Mouse (Mus musculus) embryo, embryonic 11.5 days (tissue): ENCODE results near the gene Cbarp.

Source experiments
- DNase-seq: peaks from one replicate; pipeline ENCODE4 v3.0.0-alpha.2; 2012; ENCODE audit warnings: low read depth, low spot score

Gene Cbarp

DNA sequence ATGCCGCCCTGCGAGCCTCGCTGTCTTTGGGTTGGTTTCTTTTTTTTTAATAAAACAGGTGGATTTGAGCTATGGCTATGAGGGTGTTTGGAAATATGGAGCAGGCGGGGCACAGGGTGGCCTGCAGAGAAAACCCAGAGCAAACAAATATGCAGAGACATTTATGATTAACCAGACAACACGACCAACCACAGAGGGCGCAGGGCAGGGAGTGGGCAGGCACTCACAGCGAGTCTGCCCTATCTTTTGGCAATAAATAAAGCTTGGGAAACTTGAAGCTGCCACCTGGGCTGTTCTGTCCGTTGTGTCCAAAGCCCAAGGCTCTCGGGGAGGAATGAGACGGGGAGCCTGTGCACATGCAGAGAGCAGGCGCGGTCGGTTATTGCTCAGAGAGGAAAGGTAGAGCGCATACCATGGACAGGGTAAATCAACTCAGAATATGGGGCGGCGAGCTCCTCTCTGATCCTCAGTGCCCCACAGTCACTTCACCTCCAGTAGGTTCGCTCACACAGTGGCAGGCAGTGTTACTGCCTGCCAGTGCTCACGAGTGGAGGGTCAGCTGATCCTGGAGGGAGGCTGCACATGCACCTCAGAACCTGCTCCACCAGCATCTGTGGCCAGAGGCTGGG lies 10.1 kb downstream of the Cbarp start:
- DNase-seq, result no peak

DNA sequence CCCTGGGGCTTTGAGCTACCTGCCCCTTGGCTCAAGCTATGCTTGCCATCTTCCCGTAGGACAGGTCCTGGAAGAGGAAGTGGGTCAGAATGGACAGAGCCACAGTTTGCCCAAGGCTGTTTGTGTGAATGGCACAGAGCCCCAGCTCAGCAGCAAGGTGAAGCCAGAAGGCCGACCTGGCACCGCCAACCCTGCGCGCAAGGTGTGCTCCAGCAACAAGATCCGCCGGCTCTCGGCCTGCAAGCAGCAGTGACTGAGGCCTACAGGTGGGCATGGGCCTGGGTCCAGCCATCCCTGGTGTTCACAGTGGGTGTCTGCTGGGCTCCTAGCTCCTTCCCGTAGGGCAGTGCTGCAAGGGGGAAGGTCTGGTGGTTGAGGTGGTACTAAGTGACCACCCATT lies 10.8 kb downstream of the Cbarp start:
- no peak for DNase-seq

DNA sequence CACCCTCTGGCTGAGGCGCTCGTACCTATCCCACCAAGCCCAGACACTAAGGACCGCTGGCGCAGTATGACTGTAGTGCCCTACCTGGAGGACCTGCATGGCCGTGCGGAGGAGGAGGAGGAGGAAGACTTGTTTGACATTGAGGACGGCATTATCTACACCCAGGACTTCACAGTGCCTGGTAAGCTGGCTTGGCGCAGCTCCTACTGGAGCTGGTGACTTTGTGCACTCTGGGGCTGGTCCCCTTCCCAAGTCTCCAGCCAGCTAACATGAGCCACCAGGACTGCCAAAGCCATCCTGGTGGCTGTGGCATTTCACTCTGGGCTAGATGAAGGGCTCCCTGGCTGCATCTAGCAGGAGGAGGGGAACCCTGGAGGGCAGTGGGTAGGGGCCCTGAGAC lies 12.7 kb downstream of the Cbarp start:
- DNase-seq, result no peak

- no peak for DNase-seq
These were observed 16.6 kb downstream of the Cbarp start for GRCm38 (mm10) chr10:80123932-80124562.

DNA sequence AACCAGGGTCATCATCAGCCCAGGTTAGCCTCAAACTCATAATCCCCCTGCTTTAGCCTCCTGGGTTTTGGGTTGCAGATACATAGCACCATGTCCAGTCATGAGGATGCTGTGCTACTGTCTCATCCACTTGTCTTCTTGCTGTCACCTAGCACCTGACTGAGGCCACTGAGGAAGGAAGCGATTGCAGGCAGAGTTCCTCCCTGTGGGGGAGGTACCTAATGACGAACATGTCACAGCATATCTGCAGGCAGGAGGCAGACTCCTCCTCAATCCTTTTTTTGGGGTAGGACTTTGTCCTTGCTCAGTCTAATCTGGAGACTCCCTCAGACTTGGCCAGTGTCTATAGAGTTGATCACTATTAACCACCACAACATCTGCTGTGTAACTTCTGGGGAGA lies 19.0 kb downstream of the Cbarp start:
- no peak for DNase-seq

- DNase-seq, result no peak
These were observed 20.5 kb downstream of the Cbarp start for GRCm38 (mm10) chr10:80120146-80120545.

DNA sequence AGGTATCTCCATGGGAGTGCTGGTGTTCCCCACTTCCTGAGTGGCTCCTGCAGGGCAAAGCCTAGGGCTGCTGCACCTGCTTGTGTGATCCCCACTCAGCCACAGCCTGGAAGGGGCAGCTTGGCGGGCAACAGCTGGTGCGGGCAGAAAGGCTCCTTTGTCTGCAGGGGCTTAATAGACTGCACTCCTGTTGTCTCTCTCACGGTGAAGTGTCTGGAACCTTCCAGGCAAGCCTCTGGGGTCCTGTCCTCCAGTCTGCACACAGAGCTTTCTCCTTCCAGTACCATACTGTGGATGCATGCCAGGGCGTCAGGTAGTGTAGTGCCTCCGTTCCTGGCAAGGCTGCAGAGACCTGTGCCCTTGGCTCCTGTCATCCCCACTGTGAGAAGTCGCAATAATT lies 22.1 kb downstream of the Cbarp start:
- no peak for DNase-seq

GRCm38 (mm10) chr10:80117736-80118135 lies 22.9 kb downstream of the Cbarp start:
- DNase-seq, result no peak

GRCm38 (mm10) chr10:80116927-80117691 lies 23.5 kb downstream of the Cbarp start:
- no peak for DNase-seq

DNA sequence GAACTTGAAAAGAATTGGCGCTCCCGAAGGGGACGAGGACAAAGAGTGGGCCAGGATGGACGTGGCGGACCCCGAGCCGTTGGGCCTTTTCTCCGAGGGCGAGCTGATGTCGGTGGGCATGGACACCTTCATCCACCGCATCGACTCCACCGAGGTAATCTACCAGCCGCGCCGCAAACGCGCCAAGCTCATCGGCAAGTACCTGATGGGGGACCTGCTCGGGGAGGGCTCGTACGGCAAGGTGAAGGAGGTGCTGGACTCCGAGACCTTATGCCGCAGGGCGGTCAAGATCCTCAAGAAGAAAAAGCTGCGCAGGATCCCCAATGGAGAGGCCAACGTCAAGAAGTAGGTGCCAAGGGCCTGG lies 24.1 kb downstream of the Cbarp start:
- DNase-seq, result no peak

- DNase-seq, result no peak
These were observed 24.7 kb downstream of the Cbarp start for GRCm38 (mm10) chr10:80115944-80116335.

- peak; percentile 100 for DNase-seq
These were observed 25.2 kb downstream of the Cbarp start, which contains the start of gene Stk11 for GRCm38 (mm10) chr10:80115290-80115943. Stk11 (plus strand) TSS chr10:80115803.

GRCm38 (mm10) chr10:80114341-80115284 lies 26.0 kb downstream of the Cbarp start:
- peak; percentile 89 for DNase-seq

GRCm38 (mm10) chr10:80107678-80108077 lies 33.0 kb downstream of the Cbarp start:
- no peak for DNase-seq

DNA sequence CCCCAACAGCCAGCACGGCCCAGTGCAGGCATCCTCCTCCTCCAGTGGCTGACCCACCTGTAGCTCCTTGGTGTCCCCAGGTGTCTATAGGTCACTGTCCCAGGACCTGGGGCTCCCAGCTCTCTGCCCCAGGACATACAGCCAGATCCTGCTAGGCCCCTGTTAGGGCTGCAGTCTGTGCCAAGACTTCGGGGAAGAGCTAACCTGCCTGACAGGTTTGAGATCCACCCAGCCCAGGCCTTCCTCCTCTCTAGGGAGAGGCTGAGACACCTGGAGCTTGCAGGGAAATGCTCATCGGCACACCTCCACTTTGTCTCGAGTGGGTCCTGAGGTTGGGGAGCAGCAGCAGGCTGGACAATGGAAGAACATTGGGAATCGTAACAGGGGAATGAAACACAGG lies 34.7 kb downstream of the Cbarp start:
- no peak for DNase-seq

DNA sequence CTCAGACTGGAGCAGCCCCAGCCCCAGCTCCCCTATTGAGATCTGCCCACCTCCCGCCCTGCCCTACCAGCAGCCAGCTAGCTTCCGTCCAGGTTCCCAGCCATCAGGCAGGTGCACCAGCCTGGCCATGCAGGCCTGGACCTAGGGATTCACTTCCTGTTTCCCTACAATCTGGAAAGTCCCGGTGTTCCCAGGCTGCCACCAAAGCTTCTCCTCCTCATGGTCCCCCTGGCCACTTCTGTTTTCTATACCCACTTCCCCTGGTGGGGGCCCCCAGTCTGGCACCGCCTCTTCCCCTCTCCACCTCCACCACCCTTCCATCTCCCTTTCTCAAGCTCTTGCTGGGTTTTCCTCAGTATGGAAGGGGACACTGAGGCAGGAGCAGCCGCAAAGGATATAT lies 35.2 kb downstream of the Cbarp start, which contains the start of gene Sbno2:
Gene Sbno2 (minus strand): TSS at position 112 of the 400 bp plus-strand sequence.
- DNase-seq, result no peak

DNA sequence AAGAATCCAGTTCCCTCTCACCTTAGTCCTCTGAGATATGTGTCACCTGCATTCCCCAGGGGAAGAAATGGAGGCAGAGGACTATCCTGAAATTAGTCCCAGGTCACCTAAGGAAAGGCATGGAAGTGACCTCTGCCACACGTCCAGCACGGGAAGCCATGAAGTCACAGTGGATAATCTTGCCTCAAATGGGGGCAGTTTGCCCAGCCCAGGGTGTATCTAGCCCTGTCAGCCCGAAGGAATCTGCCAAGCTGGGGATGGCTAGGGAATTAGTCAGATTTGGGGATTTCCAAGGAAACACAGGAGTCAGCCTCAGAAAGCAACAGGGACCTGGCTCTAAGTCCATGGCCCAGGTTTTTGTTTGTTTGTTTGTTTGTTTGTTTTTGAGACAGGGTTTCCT lies 36.5 kb downstream of the Cbarp start:
- DNase-seq, result no peak

DNA sequence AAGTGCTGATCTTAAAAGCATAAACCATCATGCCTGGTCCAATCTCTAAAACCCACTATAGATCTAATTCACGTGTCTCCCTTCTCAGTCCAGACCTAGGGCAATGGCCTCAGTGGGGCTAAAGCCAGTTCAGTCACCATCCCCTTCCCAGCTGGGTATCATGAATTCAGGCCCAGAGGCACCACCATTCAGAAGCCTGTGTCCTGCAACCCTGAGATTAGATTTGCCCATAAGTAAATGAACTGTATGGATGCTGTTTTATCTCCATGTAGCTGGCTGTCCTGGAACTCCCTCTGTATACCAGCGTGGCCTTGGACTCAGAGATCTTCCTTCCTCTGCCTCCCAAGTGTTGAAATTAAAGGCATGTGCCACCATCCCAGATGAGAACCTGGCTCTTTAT lies 37.6 kb downstream of the Cbarp start:
- no peak for DNase-seq

DNA sequence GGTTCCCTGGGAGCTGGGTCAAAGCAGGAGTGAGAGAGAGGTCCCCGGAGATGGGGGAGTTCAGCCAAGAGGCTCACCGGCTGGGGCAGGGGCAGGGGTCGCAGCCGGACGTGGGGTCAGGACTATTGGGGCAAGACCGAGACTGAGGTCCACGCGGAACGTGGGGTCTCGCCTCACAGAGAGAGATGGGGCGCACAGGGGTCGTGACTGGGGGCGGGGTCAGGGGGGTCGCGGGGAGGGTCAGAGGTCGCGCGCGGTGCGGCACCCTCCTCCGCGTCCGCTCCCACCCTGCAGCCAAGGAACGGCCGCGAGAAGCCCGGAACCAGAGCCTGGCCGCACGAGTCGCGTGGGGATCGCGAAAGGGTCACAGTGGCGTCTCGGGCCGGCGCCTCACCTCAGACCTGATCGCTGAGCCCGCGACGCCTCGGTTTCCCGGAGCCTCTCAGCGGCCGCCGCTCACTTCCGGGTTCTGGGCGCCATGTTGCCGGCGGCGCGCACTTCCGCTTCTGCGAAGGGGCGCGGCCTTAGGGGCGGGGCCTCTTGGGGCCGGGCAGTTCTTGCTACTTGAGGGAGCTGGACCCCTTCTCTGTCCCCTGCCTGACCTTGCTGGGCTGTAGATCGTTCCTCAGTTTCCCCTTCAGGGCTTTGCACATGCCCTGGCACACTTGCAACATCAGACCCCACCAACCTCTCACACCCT lies 38.3 kb downstream of the Cbarp start:
- peak; percentile 76 for DNase-seq

DNA sequence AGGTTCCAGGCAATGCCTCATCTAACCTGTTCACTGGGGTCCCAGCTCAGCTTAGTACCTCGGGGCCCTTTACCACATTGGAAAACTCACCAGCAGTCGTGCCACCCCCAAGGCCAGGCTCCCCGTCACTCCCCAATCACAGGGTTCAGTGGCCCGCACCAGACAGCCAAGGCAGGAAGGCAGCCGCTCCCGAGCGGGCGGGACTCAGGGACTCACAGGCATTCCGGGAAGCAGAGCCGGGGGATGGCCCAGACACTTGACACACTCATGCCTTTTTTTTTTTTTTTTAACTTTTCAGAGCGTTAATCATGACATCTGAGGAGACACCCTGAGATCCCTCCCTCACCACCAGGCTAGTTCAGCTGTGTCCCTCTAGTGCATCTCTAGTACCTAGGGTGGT lies 39.7 kb downstream of the Cbarp start:
- DNase-seq, result no peak

GRCm38 (mm10) chr10:80098630-80099029 lies 42.0 kb downstream of the Cbarp start:
- no peak for DNase-seq
